Mouse (Mus musculus): ENCODE measurements around the gene Zmiz1.

The Zmiz1 gene

DNA sequence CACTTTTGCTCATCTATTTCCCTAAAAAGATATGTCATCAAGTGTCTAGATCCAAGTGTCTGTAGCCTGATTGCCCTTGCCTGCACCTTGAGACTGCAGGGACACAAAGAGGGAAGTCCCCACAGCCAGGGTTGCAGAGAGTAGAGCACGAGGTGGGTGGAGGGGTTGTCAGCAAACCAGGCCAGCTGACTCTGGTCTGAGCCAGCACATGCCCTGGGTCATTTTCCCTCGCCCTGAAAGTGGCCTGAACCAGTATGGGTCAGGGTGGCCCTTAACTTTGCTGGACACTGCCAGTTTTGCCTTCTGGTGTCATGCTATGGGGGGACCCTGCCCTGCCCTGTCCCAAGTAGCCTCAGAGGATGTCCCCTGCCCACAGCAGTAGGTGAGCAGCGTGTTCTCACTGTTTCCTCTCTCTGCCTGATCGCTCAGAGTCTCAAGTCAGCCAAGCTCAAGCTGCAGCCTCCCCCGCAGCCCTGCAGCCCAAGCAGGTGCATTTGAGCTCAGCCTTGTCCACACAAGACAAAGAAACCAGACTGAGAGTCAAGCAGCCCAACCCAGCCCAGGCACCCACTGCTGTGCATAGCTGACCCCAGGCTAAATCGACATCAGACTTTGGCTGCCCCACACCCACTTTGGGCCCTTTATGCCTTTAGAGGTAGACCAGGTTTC lies 14.1 kb downstream of the Zmiz1 start:
- peak; percentile 34 for DNase-seq (ENCODE audit: low spot score)

DNA sequence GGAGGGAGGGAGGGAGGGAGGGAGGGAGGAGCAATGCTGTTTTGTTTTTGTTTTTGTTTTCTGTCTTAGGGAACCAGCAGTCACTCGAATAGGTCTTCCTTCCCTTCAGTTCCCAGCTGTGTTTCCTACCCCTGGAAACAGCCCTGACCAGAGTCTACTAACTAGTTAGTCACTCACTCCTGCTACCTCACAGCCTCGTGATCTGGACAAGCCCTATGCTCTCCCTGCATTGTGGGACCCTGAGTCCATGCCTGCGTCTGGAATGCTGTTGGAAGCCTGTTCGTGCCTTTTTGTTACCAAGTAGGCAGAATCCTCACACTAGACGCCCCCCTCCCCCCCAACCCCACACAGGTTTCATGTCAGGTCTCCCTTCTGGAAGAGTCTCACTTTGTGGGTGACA lies 15.0 kb downstream of the Zmiz1 start:
- DNase-seq (ENCODE audit: low spot score) = peak; percentile 63

DNA sequence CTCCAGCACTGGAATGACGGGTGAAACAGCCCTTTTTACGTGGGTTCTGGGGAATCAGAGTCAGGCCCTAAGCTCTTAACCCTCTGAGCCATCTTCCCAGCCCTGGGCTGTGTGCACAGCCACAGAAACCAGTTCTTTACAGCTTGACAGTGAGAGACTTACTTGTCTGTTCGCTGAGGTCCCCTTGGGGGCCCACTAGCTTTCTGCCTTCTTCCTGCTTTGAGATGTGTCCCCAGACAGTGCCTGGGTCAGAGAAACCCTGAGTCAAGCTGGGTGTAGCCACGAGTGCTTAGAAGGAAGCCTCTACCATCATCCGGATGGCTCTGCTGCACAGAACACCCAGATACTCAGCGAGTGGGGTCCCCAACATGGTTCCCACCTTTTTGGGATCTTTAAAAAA lies 15.7 kb downstream of the Zmiz1 start:
- no peak for DNase-seq (ENCODE audit: low spot score)

DNA sequence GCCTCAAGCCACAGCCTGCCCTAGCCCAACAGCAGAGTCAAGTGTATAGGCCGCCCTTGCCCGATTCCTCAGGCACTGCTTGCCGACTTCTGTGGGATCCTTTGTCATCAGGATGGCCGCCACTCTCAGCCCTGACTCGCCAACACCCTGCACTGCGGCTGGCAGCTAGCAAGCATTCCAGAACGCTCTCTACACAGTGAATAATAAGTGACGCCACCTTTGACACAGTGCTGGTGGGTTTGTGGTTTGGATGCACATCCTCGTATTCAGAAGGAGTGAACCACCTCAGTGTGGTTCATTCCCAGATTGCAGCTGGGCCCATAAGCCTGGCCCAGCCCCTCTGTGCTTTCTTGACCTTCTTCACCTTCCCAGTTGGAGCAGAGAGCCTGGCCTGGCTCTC lies 17.1 kb downstream of the Zmiz1 start:
- no peak for DNase-seq (ENCODE audit: low spot score)

DNA sequence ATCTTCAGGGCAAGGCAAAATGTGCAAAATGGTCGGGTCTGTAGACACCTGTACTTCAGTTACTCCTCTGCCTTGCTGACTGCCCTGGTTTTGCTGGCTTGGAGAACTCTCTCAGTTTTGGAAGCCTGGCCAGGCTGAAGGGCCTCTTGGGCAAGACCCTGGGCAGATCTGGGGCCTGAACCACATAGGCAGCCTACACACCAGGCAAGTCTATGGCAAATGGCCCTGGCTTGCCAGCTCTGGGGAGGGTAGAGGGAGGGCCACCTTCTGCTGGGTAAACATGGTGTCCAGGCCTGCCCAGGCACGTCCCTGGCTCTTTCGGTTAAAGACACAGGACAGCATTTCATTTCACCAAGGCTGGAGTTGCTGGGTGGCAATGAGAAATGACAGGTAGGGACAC lies 17.5 kb downstream of the Zmiz1 start:
- DNase-seq (ENCODE audit: low spot score) = no peak

DNA sequence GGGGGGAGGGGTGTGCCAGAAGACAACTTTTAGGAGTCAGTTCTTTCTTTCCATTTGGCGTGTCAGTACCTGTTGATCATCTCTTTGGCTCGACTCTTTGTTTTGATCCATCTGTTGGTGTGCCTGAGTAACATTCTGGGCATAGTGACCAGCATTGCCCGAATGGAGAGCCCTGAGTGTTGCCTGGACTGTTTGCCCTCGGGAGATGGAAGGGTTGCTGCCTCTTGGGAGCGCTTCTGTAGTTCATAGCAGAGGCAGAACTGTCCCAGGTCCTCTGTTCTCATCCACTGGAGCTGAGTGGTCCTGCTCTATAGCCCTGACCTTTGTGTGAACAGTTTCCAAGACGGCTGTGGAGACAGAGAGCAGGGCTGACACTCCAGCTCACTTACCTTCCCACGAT lies 18.3 kb downstream of the Zmiz1 start:
- no peak for DNase-seq (ENCODE audit: low spot score)

DNA sequence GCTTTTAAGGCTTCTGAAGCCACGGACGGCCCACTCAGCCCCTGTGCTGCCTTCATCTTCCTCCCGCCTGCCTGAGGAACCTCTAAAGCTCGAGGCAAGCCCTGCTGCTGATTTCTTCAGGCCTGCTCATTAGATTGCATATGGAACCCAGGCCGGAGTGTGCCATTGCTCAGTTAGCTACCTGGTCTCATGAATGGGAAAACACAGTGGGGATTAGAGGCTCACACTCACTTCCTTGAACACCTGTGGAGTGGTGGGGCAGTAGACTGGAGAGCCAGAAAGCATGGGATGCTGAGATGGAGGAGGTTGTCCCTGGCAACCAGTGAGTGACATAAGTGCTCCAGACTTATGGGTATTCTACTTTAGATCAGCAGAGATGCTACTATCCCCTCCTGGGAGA lies 19.3 kb downstream of the Zmiz1 start:
- no peak for DNase-seq (ENCODE audit: low spot score)

DNA sequence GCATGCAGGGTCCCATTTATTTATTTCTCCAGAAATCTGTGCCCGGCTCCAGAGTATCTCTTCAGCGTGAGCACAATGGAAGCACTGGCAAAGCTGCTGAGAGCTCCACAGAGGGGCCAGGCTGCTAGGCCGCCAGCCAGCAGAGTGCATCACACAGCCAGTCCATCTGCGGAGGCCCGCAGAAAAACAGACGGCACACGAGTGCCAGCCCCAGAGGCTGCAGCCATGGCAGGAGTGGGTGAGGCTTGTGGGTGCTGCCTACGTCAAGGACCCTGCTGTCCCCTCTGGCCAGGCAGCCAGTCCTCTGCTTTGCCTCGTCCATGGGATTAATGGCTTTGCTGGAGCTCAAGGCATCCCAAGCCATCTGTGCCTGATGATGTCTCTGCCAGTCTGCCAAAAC lies 19.8 kb downstream of the Zmiz1 start:
- DNase-seq (ENCODE audit: low spot score) = no peak

DNA sequence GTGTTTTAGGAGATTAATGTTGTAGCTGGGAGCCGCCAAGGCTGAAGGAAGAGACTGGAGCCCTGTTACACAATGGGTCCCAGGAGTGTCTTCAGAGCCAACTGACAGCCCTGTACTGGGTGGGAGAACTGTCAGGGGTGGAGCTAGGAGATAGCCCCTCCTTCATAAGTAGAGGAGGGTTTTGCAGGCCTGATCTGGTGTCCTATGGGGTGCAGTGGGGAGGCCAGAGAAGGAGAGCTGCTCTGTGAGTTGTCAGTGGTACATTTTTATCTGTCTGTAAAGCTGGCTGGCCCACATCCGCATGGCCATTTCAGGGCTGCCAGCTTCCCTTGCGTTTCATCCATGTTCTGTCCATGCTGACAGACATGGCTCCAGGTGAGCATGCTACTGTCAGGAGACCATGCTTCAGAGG lies 20.9 kb downstream of the Zmiz1 start:
- no peak for DNase-seq (ENCODE audit: low spot score)

DNA sequence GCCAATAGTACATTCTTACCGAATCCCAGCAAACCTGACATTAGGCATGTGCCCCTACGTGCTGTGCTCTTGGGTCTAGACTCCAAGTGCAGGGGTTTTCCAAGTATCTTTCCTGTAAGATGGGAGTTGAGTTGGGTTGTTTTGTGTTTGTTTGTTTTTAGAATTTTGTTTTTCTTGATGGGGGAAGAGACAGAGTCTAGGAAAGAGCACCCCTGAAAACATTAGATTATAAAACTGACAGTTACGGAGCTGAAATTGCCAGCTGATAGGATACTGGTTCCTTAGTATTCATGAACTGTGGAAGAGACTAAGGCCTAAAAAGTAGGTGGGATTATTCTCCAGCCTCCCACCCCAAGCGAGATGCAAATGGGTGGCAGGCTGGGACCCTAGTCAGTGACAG lies 21.5 kb downstream of the Zmiz1 start:
- DNase-seq (ENCODE audit: low spot score) = no peak

DNA sequence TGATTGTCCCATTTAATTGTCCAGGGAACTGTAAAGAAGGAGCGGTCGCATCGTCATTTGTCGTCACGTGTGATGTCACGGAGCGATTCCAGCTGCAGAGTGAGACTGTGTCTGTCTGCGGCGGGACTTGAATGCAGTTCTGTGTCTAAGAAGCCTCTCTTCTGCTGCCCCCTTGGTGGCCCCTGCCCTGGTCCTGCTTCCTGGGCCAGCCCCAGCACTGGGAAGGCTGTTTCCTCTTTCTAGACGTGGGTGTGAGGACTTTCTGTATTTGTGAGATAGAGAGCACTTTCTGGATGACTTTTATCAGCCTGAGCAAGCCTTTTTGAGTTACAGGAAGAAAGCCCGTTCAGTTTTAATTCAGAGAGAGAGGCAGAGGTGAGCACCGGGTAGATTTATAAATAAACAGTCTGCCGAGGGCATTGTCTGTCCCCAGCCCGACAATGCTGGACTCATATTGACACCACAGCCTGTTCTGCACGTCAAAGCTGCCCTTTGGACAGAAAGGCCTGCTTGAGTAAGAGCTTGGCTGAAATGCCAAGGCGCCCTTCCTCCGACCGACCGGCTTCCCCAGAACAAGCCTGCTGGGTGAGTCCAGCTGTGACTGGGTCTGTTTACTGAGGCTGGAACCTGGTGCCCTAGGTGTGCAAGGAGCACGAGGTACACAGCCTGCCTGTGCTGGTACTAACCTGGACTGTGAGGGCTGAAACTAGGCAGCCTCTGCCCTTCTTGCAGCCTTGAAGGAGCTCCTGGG lies 22.1 kb downstream of the Zmiz1 start:
- peak; percentile 83 for DNase-seq (ENCODE audit: low spot score)

DNA sequence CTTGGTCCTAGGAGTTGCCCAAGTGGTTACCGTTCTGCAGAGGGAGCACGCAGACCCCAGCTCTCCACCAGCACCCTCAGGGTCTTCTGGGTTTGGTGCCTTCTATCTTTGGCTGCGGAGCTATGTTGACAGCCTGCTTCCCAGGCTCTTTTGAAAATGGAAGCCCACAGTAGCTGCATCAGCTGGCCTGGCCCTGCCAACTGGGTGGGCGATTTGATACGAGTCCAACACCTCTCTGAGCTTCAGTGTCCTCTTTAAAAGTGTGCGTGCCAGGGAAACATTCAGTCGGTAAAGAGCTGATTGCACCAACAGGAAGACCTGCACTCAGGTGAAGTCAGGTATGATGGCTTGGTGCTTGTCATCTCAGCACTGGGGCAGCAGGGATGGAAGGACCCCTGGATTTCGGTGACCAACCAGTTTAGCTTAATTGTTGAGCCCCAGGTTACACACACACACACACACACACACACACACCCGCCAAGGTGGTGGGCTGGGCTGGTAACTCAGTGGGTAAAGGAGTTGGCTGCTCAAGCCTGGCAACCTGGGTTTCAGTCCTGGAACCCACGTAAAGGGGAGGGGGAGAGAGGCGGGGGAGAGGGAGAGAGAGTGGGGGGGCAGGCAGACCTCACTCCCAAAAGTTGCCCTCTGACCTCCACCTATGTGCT lies 22.8 kb downstream of the Zmiz1 start:
- DNase-seq (ENCODE audit: low spot score) = no peak

DNA sequence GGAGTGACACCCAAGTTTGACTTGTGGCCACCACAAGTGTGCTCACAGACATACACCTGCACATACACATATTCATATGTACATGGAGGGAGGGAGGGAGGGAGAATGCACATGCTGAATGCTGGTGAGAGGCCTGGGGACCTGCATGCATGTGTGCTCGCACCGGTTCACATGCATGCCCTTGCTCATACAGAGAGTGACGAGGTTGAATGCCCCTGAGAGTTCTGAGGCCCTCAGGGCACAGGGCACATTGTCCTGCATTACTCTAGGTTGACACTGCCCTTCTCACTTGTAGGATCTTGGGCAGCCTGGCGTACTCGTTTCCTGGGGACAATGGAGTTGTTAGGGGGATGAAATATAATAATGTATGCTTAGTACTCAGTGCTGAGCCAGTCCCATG lies 23.4 kb downstream of the Zmiz1 start:
- DNase-seq (ENCODE audit: low spot score) = no peak

DNA sequence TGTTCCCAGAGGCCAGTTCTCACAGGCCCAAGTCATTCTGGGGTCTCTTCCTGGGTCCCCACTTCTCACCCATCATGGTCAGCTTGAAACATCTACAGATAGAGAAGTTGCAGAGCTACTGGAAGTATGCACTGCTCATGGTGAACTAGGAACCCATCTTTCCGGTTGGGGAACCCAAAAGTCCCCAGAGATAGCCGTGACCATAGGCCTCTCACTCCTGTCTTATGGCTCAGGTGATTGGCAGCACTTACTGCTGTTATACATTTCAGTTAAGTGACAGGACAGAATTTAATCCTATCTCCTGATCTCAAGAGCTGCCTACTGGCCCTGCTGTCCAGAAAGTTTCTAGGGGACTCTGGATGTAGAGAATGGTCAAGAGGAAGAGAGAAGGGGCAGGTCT lies 24.3 kb downstream of the Zmiz1 start:
- no peak for DNase-seq (ENCODE audit: low spot score)

DNA sequence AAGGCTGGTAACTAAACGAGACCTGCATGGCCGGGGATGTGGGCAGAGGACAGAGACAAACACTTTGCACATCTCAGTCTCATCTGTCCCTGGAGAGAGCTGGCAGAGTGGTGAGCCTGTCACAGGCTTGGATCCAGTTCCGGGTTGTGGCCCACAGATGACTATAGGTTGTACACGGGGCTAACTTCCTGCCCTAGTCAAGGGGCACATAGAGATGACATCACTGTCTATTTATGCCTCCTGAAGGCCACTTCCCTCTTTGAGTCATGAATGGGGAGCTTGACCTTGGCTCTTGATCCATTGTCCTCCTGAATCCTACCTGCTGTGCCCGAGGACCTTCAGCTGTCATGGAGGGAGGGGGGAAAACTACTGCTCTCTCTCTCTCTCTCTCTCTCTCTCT lies 25.1 kb downstream of the Zmiz1 start:
- no peak for DNase-seq (ENCODE audit: low spot score)

DNA sequence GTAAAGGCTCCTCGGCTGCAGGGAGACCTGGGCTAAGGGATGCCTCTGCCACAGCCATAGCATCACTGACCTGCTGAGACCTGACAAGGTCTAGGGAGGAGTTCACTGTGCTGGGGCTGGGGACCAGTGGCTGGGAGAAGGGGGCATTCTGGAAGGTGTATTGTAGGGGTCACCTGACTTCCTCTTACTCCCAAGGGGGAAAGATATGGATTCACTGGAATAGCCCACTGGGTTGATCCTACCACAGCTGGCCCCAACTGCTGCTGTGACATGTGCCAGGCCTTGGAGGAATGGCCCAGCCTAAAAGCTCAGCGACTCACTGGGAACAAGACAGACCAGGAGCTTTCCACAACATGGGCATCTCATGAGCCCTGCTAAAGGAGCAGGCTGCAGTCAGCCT lies 27.2 kb downstream of the Zmiz1 start:
- DNase-seq (ENCODE audit: low spot score) = no peak

DNA sequence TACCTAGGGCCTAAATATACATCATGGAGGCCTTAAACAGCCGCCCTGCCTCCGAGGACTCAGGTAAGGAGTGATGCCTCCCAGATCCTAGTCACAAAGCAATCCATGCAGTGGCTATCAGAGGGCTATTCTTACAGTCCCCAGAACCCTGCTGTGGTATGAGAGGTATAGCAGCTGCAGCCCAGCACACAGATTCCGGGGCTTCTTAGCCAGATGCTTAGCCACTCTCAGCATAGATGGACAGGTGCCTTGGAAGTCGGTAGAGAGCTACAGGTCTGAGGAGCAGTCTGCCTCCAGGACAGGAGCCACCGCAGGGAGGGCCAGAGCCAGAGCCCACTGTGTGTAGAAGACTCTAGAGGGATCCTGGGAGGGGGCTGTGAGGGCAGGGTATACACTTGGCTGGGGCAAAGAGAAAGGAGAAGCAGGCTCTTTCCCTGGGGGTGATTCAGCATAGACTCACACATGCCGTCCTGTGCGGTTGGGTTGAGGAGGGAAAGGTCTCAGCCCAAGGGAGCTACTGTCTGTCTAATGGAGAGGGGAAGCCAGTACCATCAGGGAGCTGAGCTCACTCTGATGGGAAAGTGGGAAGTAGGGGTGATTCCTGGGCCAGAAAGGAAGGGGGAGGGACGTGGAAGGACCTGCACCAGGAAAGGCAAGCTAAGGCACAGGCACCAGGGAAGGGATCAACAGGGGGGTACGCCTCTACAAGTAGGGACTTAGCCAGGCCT lies 27.9 kb downstream of the Zmiz1 start:
- no peak for DNase-seq (ENCODE audit: low spot score)

DNA sequence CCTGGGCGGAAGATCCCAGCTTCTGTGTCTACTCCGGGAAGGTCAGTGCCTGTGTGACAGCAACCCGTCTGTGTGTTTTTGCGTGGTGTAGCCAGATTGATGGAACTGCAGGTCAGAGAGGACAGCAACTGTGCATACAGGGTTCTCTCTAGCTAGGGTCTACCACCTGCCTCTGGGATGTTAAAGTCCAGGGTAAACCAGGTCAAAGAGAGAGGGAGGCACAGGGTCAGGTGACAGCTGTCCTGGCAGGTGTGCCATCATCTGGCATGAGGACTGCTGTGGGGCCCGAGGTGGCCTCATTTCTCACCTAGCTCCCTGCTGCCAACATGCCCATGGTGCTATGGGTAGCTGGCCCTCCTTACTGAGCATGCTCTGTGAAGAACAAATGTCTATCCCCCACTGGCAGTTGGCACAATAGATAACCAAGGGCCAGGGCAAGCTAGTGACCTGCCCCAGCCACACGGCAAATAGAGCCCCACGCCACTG lies 28.5 kb downstream of the Zmiz1 start:
- no peak for DNase-seq (ENCODE audit: low spot score)

DNA sequence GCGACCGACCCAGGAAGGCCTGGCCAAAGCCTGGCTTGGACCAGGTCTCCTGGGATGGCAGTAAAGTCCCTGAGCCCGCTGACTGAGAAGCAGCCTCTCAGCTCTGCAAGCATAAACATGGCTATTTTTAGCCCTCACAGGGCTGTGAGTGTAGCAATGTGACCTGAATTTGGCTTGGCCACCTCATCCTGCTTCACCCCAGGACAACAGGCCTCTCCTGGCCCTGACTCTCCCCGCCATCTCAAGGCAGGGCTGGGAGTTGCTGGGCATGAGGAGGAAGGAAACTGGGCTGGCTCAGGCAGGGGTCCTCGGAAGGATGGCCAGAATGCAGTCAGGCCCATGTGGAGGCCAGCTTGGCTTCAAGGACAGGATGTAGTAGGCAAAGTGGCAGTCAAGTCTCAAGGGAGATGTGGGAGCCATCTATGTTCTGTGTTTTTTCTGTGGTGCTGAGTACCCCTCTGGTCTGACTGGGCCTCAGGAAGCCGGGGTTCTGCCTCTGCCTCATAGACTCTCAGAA lies 29.2 kb downstream of the Zmiz1 start:
- peak; percentile 40 for DNase-seq (ENCODE audit: low spot score)

DNA sequence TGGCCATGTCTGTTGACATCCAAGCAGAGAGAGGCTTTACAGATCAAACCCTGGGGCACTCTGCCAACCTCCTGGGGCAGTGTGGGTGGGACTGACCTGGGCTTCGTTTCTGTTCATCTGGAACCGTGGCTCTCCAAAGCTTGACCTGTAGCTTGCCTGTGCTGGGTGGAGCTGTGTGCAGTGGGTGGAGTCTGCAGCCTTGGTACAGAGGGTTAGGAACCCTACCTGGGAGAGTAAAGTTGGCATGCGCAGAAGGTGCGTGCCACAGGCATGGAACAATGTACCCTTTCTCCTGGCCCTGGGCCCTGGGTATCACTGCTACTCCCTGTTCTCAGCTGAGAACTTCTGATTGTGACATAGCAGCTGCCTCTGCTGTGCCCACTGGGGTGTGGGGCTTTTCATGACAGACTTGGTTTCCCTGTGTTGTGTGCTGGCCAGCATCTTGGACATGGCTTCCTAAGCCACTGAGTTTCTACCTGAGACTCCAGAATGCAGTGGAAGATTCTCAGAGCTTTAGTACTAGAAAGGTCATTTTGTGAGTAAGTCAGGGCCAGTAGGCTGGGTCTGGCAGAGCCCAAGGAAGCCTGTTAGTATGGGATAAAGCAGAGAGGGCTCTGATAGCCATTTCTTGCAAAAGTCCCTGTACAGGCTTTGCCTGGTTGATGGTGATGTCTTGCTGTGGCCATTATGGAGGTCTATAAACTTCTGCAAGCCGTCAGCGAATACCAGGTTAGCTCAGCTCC lies 30.5 kb downstream of the Zmiz1 start:
- DNase-seq (ENCODE audit: low spot score) = no peak

DNA sequence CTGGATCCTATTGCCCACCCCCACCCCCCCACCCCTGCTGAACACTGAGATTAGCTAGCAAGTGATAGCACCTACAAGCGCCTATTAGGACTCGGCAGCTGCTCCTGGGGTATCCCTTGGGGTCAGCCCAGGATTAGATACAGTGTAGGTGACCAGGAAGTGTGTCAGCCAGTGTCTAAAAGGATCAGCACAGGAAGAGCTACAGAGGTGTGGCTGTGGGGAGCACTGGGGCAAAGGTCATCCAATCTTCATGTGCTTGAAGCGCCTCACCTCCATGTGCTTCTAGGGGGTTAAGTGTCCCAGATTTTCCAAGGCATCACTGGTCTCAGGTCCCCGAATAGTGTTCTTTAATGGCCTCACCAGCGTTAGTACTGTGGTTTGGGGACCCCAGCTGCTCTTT lies 33.0 kb downstream of the Zmiz1 start:
- DNase-seq (ENCODE audit: low spot score) = no peak
